ENCODE assay signal across 15 mouse cellular contexts in genomic region chr9:48407549-48408327, GRCm38 (mm10). TPM values are rescaled to one million over a fixed set of nuclear protein-coding genes. Genes with fewer than 3 reads are reported as not detected.
A peak's percentile ranks its signal among the peaks of the same experiment; 100 is the strongest.
DNase-seq lines count a peak whose midpoint lies in the region; ATAC-seq and TF ChIP-seq lines count a peak whose summit lies in the region.
"Had no signal": no experiment of that assay in that cellular context is flagged by ENCODE, and none has a peak within 500 bp of the region (broad histone marks: within the 10 kb centered on the region; RNA-seq: fewer than 3 reads in every experiment).

No protein-coding gene starts in this region.

- TF ChIP-seq POLR2A in kidney, adult 2 months (IDR thresholded peaks at IDR 0.05; ENCODE audit: low read depth, low read length), result no peak

- H3K4me3 ChIP-seq in kidney, adult 2 months (ENCODE audit: insufficient read depth, low read depth, low read length), result no peak overlapping the region
- no peak overlapping the region for H3K4me3 ChIP-seq in kidney, embryonic 16.5 days (ENCODE audit: low read length)
- H3K4me3 ChIP-seq in forebrain, embryonic 12.5 days (replicated peaks), result no peak overlapping the region
- H3K4me3 ChIP-seq: embryonic facial prominence, embryonic 12.5 days; heart, embryonic 15.5 days; limb, embryonic 15.5 days; lung, embryonic 15.5 days; midbrain, embryonic 12.5 days; stomach, embryonic 15.5 days had no signal

- no peak overlapping the region for H3K9ac ChIP-seq in kidney, embryonic 16.5 days (replicated peaks; ENCODE audit: low read length)
- no peak overlapping the region for H3K9ac ChIP-seq in forebrain, embryonic 12.5 days
- H3K9ac ChIP-seq: embryonic facial prominence, embryonic 12.5 days; heart, embryonic 15.5 days; hindbrain, embryonic 14.5 days; limb, embryonic 15.5 days; lung, embryonic 15.5 days; midbrain, embryonic 12.5 days; stomach, embryonic 15.5 days had no signal

- no peak for TF ChIP-seq CTCF in kidney, adult 2 months (conservative IDR thresholded peaks at IDR 0.05; ENCODE audit: insufficient read depth, insufficient read length, low read depth, low read length)

- H3K4me1 ChIP-seq in kidney, adult 2 months (ENCODE audit: control insufficient read depth, insufficient read depth, low read length), result no peaks in the 10 kb centered on the region
- H3K4me1 ChIP-seq in kidney, embryonic 16.5 days (ENCODE audit: insufficient read depth, low read length), result no peaks in the 10 kb centered on the region
- no peaks in the 10 kb centered on the region for H3K4me1 ChIP-seq in forebrain, embryonic 12.5 days
- H3K4me1 ChIP-seq: embryonic facial prominence, embryonic 12.5 days; heart, embryonic 15.5 days; limb, embryonic 15.5 days; lung, embryonic 15.5 days; midbrain, embryonic 12.5 days; stomach, embryonic 15.5 days had no signal

- no peak for ATAC-seq in kidney, embryonic 16.5 days (ENCODE audit: low FRiP score, low TSS enrichment)
- peak; percentile 50 for ATAC-seq in common myeloid progenitor, adult 5-6 weeks (replicated peaks; ENCODE audit: low read depth, poor library complexity, severe bottlenecking)
- no peak for ATAC-seq in forebrain, embryonic 12.5 days (ENCODE audit: low FRiP score)
- ATAC-seq: forebrain, embryonic 14.5 days had no signal

- no peaks in the 10 kb centered on the region for H3K9me3 ChIP-seq in kidney, embryonic 16.5 days (ENCODE audit: low read length)
- no peaks in the 10 kb centered on the region for H3K9me3 ChIP-seq in forebrain, embryonic 12.5 days
- H3K9me3 ChIP-seq: embryonic facial prominence, embryonic 12.5 days; heart, embryonic 15.5 days; limb, embryonic 15.5 days; lung, embryonic 15.5 days; midbrain, embryonic 12.5 days; stomach, embryonic 15.5 days had no signal

- no peaks in the 10 kb centered on the region for H3K36me3 ChIP-seq in kidney, adult 2 months (ENCODE audit: control insufficient read depth, insufficient read depth, low read length)
- no peaks in the 10 kb centered on the region for H3K36me3 ChIP-seq in kidney, embryonic 16.5 days (ENCODE audit: insufficient read depth, low read length)
- no peaks in the 10 kb centered on the region for H3K36me3 ChIP-seq in forebrain, embryonic 12.5 days (replicated peaks)
- H3K36me3 ChIP-seq: embryonic facial prominence, embryonic 12.5 days; heart, embryonic 15.5 days; limb, embryonic 15.5 days; lung, embryonic 15.5 days; midbrain, embryonic 12.5 days; stomach, embryonic 15.5 days had no signal

- no peak overlapping the region for H3K27ac ChIP-seq in kidney, adult 2 months (ENCODE audit: insufficient read depth, low read depth, low read length)
- no peak overlapping the region for H3K27ac ChIP-seq in kidney, embryonic 16.5 days (ENCODE audit: low read length)
- H3K27ac ChIP-seq in forebrain, embryonic 12.5 days, result no peak overlapping the region
- H3K27ac ChIP-seq: embryonic facial prominence, embryonic 12.5 days; heart, embryonic 15.5 days; hindbrain, embryonic 14.5 days; limb, embryonic 15.5 days; lung, embryonic 15.5 days; midbrain, embryonic 12.5 days; stomach, embryonic 15.5 days had no signal

- H3K4me2 ChIP-seq in kidney, embryonic 16.5 days (replicated peaks; ENCODE audit: low read depth, low read length), result no peak overlapping the region
- H3K4me2 ChIP-seq in forebrain, embryonic 12.5 days, result no peak overlapping the region
- H3K4me2 ChIP-seq: embryonic facial prominence, embryonic 12.5 days; heart, embryonic 15.5 days; hindbrain, embryonic 14.5 days; limb, embryonic 15.5 days; lung, embryonic 15.5 days; midbrain, embryonic 12.5 days; stomach, embryonic 15.5 days had no signal

- WGBS in kidney, adult 2 months, result 64% methylated on average over 10 of the region's 10 CpGs
- 71% methylated on average over 10 of the region's 10 CpGs for WGBS in kidney, embryonic 16.5 days
- 87% methylated on average over 10 of the region's 10 CpGs for WGBS in forebrain, embryonic 12.5 days

- no peaks in the 10 kb centered on the region for H3K27me3 ChIP-seq in kidney, adult 2 months (replicated peaks; ENCODE audit: control insufficient read depth, insufficient read depth, low read length)
- H3K27me3 ChIP-seq in kidney, embryonic 16.5 days (ENCODE audit: insufficient read depth, low read length), result no peaks in the 10 kb centered on the region
- H3K27me3 ChIP-seq in forebrain, embryonic 12.5 days, result no peaks in the 10 kb centered on the region
- H3K27me3 ChIP-seq: embryonic facial prominence, embryonic 12.5 days; heart, embryonic 15.5 days; limb, embryonic 15.5 days; lung, embryonic 15.5 days; midbrain, embryonic 12.5 days; stomach, embryonic 15.5 days had no signal

- DNase-seq in kidney, adult 2 months, result peak; percentile 7
- DNase-seq in urinary bladder, postnatal 25 days (ENCODE audit: low spot score), result peak; percentile 5
- no peak for DNase-seq in urinary bladder, postnatal 10 days (ENCODE audit: low spot score)
- no peak for DNase-seq in layer of hippocampus, adult 18-20 months (ENCODE audit: low spot score in 2 of 2)

RNA-seq across cellular contexts. Expression of gene Nxpe2, which starts 54.5 kb away (rescaled TPM):
- polyA plus RNA-seq in kidney, adult 2 months (2012; rRNA removed), result 0.81 and 1.4 TPM in 2 replicates
- 1.1 and 1.8 TPM in 2 replicates for polyA plus RNA-seq in kidney, embryonic 16.5 days (2015; fragmentation: Nextera tagmentation; extraction: Ambion mirVana)
- total RNA-seq in common myeloid progenitor, adult 5-6 weeks (2017), result 55.6 and 56.2 TPM in 2 replicates
- 0.42 and 0.60 TPM in 2 replicates for polyA plus RNA-seq in forebrain, embryonic 12.5 days (2016; fragmentation: Nextera tagmentation; extraction: Ambion mirVana)
- under 1 TPM in 1 of 2 experiments, not detected in 1; 0.54 TPM for total RNA-seq in layer of hippocampus, adult 18-20 months (2021)

Comparison
In these comparisons a context has a peak if more than half of its experiments do, and no peak if none do; other contexts are left out.
1. DNase-seq: peak in kidney, adult 2 months (single experiment) and urinary bladder, postnatal 25 days (single experiment); none in urinary bladder, postnatal 10 days (single experiment) and layer of hippocampus, adult 18-20 months (0 of 2).